Mouse (Mus musculus): ENCODE measurements around the gene Exoc3l2.

Exoc3l2 gene

GRCm38 (mm10) chr7:19456628-19457027, 6.5 kb upstream of the Exoc3l2 start:
- no peak for DNase-seq (ENCODE audit: low read depth, low spot score)

- DNase-seq (ENCODE audit: low read depth, low spot score) = no peak
Measured at GRCm38 (mm10) chr7:19457414-19458071, 5.6 kb upstream of the Exoc3l2 start.

GRCm38 (mm10) chr7:19458072-19458486, 5.1 kb upstream of the Exoc3l2 start:
- no peak for DNase-seq (ENCODE audit: low read depth, low spot score)

GRCm38 (mm10) chr7:19458591-19459111, 4.5 kb upstream of the Exoc3l2 start, which contains the start of gene Mark4:
Gene Mark4 (minus strand): TSS chr7:19458821.
- no peak for DNase-seq (ENCODE audit: low read depth, low spot score)

DNA sequence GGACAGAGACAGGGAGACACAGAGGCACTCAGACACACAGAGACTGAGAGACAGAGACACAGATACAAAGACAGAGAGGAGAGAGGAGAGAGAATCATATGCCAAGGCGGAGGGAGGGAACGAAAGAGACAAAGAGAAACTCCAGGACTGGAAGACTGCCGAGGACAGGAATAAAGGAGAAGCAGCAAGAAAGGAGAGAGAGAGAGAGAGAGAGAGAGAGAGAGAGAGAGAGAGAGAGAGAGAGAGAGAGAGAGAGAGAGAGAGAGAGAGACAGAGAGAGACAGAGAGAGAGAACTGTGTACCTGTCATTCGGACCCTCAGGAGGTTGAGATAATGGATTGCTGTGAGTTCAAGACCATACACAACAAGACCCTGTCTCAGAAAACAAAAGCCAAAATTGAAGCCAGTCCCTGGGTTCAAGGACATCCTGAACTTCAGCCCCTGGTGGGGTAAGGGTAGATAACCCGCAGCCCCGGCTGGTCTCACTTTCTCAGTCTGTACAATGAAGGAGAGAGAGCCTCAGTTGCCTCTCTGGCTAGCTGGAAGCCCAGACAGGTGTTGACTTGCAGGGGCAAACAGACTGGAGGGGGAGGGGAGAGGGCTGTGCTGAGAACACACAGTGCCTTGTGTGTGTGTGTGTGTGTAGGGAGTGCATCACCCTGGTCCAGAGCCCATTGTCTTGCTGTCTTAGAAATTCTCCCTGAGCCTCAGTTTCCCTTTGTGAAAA, 3.8 kb upstream of the Exoc3l2 start:
- DNase-seq (ENCODE audit: low read depth, low spot score) = no peak

- DNase-seq (ENCODE audit: low read depth, low spot score) = no peak
Measured at GRCm38 (mm10) chr7:19460500-19460899, 2.6 kb upstream of the Exoc3l2 start.

- DNase-seq (ENCODE audit: low read depth, low spot score) = no peak
Measured at GRCm38 (mm10) chr7:19461488-19461887, 1.6 kb upstream of the Exoc3l2 start.

GRCm38 (mm10) chr7:19462443-19462842, 688 bp upstream of the Exoc3l2 start:
- no peak for DNase-seq (ENCODE audit: low read depth, low spot score)

DNA sequence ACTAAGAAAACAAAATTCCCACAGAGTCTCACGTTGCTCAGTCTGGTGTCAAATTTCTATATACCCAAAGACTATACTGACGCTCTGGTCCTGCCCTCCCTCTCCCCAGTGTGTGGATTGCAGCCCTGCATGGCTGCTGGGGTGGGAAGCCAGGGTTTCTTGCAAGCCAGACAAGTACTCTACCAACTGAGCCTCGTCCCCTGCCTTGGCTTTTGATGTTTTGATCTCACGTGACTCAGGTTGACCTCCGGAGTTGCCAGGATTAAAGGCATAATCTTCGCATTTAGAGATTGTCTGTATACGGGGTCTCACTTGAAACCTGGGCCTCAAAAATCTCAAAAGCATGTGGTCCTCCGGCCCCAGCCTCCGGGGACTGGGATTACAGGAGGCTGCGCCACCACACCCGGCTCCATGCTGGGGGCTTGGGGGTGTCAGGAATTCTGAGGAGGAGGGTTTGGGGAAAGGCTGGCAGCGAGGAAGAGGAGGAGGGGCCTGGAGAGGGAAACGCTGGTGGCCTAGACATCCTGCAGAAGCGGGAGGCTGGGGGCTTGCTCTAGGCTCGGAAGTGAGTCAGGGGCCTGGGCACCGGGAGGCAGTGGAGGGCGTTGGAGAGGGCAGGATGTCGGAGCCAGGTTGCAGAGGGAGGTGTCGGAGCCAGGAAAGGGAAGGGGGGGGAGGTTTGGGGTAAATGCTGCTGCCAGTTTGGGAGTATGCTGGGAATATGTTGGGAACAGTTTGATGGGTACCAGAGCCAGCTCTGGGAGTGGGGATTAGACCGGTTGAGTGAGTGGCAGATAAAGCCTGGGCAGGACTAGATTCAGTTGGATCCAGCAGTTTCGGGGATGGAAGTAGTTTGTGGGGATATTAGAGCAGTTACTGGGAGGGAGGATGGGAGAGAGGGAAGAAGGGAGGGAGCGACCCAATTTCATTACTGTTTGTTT, 1.5 kb downstream of the Exoc3l2 start:
- DNase-seq (ENCODE audit: low read depth, low spot score) = no peak

GRCm38 (mm10) chr7:19466602-19467145, 3.5 kb downstream of the Exoc3l2 start:
- no peak for DNase-seq (ENCODE audit: low read depth, low spot score)

DNA sequence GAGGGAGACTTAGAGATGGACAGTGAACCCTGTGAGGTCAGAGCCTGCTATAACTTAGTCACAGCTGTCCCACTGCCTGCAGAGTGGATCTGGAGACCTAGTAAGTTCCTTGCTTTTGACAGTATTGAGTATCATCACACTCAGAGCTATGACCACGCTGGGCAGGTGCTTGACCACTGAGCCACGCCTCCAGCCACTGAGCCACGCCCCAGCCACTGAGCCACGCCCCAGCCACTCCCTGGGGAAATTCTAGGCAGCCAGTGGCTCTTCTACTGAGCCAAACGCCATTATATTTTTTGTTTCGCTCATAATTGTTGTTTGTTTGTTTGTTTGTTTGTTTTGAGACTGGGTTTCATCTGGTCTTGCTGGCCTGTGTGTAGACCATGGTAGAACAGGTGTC, 4.5 kb downstream of the Exoc3l2 start:
- no peak for DNase-seq (ENCODE audit: low read depth, low spot score)

DNA sequence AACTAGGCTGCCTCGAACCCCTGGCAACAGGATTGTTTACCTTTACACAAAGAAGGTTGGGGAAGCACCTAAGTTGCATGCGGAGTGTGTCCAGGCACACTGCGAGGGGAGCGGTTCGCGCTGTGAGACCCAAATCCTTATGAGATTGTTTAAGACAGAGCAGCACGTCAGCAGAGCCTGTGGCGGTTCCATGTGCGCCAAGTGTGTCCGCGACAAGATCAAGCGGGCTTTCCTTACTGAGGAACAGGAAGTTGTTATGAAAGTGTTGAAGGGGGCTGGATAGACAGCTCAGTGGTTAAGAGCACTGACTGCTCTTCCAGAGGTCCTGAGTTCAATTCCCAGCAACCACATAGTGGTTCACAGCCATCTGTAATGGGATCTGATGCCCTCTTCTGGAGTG, 5.1 kb downstream of the Exoc3l2 start:
- DNase-seq (ENCODE audit: low read depth, low spot score) = no peak

GRCm38 (mm10) chr7:19469404-19469803, 6.3 kb downstream of the Exoc3l2 start:
- no peak for DNase-seq (ENCODE audit: low read depth, low spot score)

GRCm38 (mm10) chr7:19470308-19470707, 7.2 kb downstream of the Exoc3l2 start:
- no peak for DNase-seq (ENCODE audit: low read depth, low spot score)

DNA sequence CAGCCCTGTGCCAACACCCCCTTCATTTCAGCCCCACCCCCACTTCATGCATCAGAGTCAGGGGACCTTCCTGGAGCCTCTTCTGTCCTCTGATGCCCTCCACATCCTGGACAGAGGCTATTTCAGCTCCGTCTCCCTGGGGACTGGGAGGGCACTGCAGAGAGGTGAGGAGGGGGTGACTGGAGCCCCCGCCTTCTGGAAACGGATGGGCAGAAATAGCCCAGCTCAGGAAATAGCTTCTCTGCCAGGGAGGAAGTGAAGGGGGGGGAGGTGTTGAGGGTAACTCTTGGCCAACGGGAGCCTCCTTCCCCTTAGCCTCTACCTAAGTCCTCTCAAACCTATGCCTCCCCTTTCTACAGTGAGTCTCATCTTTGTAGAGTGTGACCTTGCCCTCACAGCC, 9.3 kb downstream of the Exoc3l2 start:
- DNase-seq (ENCODE audit: low read depth, low spot score) = no peak

DNA sequence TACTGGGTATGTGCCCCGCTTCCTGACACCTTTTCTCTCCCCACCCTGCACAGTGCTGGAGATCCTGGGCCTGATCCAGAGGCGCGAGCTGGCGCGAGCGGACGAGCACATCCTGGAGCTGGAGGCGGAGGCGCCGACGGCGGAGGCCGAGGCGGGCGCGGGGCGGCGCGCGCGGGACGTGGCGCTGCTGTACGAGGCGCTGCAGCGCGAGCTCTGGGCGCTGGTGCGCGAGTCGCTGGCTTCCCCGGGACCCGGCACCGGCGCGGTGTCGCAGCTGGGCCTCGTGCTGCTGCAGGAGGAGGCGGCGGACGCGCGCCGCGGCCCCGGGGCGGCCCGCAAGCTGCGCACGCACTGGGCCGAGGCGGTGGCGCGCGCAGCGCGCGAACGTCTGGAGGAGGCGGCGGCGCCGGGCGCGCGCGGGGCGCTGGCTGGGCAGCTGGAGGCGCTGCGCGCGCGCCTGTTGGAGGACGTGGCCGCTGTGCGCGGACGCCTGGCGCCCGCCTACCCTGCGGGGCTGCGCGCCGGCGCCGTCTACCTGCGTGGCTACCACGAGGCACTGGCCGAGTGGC, 10.8 kb downstream of the Exoc3l2 start:
- DNase-seq (ENCODE audit: low read depth, low spot score) = no peak

- DNase-seq (ENCODE audit: low read depth, low spot score) = no peak
Measured at GRCm38 (mm10) chr7:19477084-19477483, 14.0 kb downstream of the Exoc3l2 start.

GRCm38 (mm10) chr7:19477624-19478384, 14.7 kb downstream of the Exoc3l2 start:
- DNase-seq (ENCODE audit: low read depth, low spot score) = no peak

DNA sequence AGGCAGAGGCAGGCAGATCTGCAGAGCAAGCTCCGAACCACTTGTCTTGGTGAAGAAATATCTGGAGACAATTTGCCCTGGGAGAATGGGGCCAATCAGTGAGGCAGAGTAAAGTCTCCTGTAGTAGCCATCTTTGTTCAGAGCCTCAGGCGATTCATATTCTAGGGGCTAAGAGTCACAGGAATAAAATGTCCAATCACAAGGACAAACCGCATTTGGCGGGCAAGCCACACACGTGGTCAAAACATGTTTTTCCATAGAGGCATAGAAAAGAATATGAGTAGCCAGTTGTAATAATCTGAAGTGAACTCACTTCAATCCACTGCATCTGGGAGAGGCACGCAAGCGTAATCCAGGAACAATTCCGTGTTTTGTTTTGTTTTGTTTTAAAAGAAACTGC, 20.1 kb downstream of the Exoc3l2 start:
- no peak for DNase-seq (ENCODE audit: low read depth, low spot score)

GRCm38 (mm10) chr7:19485488-19485887, 22.4 kb downstream of the Exoc3l2 start:
- no peak for DNase-seq (ENCODE audit: low read depth, low spot score)

- no peak for DNase-seq (ENCODE audit: low read depth, low spot score)
Measured at GRCm38 (mm10) chr7:19486549-19486948, 23.4 kb downstream of the Exoc3l2 start.
